Mouse (Mus musculus): ENCODE measurements at regions not wholly inside any gene's neighbourhood (a gene's known extent, or its start where the extent isn't known, plus 50 kb on each side); places are given as distances from the start of the nearest gene placed in this dataset.

DNA sequence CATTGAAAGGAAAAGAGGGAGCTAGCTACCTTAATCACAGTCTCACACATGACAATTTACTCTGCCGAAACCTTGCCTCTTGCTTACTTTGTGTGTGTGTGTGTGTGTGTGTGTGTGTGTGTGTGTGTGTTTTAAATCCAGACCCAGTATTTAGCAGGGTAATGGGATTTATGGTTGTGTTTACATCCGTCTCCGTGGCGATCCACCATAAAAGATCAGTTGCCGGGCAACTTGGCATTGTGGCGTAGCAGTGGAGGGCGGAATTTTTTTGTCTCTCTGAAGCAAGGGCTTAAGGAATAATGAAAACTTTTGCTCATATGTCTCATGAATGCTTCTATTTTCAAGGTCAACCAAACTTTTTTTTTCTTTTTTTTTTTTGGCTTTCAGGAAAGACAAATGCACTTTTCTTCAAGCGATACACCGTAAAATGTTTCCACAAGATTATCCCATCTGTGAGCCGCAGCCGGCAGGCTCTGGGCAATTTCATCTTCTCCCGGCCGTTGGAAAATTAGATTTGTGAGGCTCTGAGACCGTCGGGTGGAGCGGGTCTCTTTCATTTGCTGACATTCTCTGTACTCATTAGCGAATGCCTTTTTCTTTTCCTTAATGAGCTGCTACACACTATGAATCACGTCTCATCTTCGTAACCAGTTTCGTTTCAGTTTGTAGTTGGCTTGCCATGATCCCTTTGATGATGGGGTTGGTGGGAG, 53.9 kb upstream of the Ptch1 start:
- DNase-seq (ENCODE audit: low read depth, low spot score): peak; percentile 40

DNA sequence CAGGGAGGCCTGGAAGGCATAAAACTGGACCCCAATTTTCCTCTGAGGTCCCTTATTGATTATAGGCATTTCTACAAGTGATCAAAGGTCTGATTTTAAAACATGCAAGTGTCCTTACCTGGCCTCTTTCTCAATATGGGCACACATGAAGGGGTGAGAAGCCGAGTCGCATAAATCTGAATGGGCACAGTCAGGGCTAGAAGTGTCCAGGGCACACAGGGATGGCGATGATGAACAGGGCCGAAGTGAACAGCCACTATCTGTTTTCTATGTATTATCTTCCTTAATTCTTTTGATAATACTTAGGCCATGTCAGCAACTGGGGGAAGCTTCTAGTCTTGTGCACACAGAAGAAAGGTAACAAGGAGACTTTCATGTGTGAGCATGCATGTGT, 54.5 kb upstream of the Ptch1 start:
- no peak for DNase-seq (ENCODE audit: low read depth, low spot score)

DNA sequence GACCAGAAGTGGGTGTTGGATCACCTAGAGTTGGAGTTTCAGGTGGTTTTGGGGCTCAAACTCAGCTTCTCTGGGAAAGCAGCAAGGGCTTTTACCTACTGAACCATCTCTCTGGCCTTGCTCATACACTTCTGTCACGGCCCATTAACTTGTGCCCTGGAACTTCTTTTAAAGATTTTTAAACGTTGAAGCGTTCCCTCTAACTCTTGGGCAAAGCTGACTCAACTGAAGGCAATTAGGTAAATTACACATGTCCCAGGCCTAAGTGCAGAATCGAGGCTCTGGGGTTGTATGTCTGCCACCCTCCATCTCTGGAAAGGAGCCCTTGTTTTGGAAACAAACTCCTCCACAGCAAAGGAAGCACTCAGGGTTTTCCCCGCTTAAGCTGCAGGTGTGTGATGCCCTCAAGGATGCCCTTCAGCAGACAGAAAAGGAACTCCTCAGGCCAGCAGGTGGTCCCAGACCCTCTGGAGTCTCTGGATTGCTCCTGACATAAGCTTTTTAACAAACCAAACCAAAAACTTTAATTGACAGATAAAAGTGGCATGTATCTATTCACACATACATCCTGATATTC, 58.5 kb upstream of the Ptch1 start:
- DNase-seq (ENCODE audit: low read depth, low spot score): no peak

DNA sequence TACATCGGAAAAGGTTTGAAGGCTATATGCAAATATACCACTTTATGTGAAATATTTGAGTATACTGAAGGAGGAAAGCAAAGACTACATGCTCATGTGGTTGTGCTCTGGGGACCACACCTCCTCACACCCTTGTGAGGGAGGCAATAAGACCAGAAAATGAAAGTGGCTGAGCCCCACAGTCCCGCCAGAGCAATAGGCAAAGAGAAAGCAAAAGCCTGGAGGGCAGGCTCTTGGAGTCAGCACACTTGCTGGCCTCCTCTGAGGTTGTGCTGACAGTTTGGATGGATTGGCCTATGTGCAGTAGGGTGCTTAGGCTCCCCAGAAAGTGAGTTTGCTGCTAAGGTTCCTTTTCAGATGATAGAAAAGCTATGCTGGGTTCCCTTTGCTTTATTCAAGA, 60.9 kb upstream of the Ptch1 start:
- no peak for DNase-seq (ENCODE audit: low read depth, low spot score)

DNA sequence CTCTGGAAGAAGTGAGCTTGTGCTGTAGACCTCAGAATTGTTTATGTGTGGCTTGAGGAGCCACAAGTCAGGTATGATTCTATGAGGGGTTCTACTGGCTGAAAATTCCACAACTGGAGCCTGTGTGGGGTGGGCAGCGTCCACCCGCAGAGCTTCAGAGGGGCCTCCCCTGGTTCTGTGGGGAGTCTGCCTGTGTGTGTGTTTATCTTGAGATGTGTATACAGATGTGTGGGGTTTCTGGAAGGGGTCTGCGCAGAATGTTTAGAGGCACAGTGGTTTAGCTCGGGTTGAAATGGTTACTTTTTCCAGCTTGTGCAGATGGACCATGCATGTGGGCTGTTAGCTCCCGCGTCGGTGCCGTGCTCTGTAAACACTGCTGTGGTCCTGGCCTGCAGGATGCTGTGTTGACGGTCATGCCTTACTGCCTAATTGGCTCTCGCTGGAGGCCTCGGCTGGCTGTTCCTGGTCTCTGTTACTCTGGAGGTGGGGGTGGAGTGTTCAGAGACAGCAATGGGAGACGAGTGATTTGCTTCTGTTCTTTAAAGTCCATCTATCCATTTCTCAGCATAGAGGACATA, 68.3 kb upstream of the Ptch1 start:
- no peak for DNase-seq (ENCODE audit: low read depth, low spot score)

DNA sequence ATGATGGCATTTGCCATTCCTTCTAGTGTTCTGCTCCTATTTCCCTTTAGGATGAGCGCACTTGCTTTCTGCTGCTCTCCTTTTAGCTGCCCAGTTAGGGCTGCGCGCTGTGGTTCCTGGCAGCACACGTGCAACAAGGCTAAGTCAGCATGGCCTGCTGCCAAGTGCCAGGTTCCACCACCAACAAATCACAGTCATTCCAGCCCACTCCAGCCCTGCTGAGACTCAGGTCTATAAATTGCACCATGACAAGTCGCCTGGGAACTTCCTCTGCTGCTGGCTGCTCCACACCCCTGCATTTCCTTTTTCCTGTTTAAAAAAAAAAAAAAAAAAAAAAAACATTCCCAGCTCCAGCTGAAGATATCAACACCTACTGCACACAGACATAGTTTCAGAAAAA, 69.2 kb upstream of the Ptch1 start:
- DNase-seq (ENCODE audit: low read depth, low spot score): peak; percentile 4

DNA sequence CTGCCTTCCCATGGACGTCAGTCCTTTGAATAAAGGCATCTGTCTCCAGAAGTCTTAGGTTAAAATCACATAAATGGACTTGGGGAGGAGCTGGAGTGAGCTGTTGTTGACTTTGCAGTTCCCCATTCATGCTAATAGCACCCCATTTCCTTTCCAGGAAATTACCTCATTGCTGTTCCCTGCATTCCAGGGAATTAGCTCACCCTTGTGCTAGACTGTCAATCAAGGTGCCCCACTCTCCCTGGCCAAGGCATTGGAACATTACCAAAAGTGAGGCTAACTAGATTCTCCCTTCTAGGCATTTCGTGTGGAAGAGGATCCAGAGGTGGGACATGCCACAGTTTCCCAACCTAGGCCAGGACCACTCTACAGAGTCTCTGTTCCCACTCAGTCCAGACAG, 70.0 kb upstream of the Ptch1 start:
- DNase-seq (ENCODE audit: low read depth, low spot score): no peak

DNA sequence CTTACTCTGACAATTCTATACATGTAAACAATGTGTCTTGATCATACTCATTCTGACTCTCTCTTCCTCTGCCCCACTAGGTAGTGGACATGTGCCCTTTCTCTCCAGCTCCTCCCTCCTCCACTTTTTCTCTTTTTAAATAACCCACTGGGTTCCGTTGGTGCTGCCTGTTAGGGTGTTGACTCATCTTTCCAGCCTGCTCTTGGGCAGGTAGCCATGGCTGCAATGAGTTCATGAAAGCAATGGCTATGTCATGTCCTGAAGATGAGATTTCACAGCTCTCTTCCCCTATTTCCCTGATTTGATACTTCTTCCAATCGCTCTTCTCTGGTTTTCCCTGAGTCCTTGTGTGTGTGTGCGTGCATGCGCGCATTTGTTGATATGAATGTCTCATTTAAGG, 70.9 kb upstream of the Ptch1 start:
- no peak for DNase-seq (ENCODE audit: low read depth, low spot score)

DNA sequence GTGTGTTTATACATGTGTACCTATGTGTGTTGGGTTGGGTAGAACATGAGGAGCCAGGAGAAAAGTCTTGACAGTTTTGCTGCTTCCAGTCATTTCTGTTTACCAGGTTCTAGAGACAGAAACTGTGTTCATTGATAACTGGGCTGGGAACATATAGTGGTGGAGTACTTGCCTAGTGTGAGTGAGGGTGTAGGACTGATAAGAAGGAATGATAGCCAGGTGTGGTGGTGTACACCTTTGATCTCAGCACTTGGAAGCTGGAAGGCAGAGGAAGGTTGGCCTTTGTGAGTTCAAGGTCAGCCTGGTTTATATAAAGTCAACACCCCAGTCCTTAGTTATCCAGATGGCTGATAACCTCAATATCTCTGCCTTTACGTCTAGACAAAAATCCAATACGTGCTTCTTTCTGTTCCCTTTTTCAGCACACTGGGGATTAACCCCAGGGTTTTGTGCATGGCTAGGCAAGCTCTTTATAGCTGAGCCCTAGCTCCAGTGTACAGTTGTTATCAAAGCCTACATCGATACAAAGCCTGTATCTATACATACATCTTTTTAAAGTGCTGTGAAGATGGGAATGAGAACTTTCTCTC, 75.8 kb upstream of the Ptch1 start:
- no peak for DNase-seq (ENCODE audit: low read depth, low spot score)

DNA sequence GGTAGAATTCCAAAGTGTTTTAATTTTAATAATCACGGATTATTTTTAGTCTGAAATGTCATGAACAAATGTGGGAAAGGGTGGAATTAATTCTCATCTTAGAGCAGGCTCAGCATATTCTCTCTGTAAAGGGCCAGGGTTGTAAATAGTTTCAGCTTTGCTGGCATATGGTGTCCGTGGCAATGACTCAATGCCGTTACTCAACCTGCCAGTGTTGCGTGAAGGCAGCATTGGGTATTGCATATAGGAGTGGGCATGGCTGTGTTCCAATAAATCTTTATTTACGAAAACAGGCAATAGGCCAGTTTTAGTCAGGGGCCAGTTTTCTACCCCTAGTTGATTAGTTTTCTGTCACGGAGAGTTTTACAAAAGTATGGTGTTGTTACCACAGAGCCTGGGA, 81.1 kb upstream of the Ptch1 start:
- DNase-seq (ENCODE audit: low read depth, low spot score): no peak

DNA sequence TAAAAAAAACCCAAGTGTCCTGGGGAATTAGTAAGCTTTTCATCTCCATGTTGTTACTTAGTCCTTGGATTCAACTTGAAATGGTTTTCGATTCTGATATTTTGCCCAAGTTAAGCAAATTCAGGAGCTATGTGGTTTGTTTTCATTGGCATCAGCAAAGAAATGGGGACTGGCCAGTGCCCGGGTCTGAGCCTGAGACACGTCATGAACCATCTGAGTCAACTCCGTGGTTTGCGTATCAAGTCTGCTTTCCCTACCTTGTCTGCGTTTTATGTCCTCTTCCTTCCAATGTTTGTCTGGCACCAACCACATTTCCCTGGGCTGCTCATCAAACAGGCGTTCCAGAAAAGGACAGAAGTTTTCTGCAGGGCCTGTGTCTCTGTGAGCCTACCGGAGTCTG, 83.7 kb upstream of the Ptch1 start:
- no peak for DNase-seq (ENCODE audit: low read depth, low spot score)

DNA sequence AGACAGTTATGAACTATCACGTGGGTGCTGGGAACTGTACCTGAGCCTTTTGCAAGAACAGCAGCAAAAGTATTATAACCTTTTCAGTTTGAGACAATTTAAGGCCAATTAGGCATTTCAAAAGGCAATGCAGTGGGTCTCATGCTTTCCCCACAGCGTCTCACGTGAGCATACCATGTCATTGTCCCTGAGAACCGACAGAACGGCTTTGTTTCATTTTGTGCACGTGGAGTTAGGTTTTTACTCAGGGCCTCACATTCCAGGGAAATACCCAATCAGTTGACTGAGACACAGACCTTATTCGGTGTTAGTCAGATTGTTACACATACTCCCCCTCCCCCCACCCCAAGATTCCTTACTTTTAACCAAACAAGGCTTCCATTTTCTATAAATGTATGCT, 86.0 kb upstream of the Ptch1 start:
- no peak for DNase-seq (ENCODE audit: low read depth, low spot score)

DNA sequence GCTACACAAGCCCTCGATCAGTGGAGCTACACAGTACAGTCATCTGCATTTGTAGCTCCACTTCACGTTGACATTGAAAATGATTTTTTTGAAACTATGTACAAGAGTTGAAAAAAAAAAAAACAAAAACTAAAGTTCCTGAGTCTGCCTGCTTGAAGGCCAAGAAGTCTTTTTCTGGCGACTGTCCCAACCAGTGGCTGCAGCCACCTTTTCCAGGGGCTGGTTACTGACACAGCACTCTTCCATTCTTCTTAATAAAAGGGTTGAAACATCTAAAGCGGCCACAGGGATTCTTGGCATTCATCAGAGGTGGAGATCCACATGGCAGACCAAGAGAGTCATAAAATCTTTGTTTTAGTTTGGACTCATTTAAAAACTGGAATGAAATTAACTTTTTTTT, 87.0 kb upstream of the Ptch1 start:
- DNase-seq (ENCODE audit: low read depth, low spot score): no peak

DNA sequence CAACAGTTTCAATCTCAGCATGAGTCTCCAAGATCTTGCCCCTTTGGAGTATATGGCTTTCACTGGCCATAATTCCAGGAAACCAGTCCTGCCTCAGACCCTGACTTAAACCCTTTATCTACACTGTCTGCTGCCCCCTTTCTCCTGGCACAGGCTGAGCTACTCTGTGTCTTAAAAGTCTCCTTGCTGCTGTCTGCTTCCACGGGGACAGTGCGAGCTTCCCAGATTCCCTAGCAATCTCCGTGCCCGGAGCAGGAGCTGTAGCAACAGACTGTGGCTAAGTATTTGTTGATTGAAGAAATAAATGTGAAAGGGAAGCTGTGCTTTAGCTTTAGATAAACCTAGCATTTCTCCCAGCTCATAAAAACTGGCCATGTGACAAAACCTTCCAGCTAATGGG, 95.2 kb upstream of the Ptch1 start:
- DNase-seq (ENCODE audit: low read depth, low spot score): no peak

DNA sequence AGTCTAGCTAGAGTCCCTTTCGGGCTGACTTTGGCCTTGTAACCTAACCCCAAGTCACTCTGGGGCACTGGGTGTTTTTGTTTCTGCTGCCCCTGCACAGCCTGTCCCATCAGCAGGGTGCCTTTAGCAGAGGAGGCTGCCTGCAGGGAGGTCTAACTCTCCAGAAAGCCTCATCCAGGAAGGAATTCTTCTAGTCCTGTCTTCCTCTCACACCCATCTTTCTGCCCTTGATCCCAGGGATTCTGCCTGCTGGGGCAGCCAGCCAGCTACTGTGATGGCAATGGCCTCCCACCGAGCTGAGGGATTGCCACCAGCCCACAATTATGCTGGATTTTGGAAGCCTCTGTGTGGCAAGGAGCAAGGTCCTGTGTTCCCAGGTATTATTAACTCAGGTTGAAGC, 95.6 kb upstream of the Ptch1 start:
- DNase-seq (ENCODE audit: low read depth, low spot score): no peak

DNA sequence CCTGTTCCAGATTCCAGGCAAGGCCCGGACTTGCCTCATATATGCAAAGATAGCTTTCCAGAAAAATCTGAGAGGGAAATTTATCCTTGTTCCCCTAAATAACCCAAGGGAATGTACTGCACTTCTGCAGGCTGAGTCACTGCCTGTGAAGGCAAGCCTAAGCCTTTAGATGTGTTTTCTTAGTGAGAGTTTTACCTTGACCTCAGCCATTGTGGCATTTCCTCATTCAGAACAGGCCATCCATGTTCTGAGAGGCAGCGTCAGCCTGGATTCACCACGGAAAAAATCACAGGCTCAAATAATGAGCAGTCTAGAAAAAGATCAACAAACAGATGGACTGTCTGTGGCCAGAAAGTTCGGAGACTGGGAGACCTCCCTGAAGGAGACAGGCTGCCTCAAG, 99.0 kb upstream of the Ptch1 start:
- DNase-seq (ENCODE audit: low read depth, low spot score): no peak

DNA sequence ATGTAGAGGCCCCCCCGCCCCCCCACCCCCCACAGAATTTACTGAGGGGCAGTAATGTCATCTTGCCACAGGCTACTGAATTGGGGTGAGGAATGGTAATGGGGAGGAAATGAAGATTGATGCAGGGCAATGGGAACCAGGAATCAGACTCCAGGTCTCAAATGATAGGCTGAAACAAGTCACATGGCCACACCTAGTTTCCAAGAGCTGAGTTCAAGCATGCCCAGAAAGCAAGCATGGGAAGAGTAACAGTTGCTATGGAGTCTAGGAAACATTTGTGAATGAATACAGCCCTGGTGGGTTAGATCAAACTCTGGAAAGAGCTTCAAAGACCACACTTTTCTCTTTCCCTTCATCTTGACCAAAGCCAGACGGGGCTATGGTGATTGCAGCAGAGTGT, 104.3 kb upstream of the Ptch1 start:
- no peak for DNase-seq (ENCODE audit: low read depth, low spot score)

DNA sequence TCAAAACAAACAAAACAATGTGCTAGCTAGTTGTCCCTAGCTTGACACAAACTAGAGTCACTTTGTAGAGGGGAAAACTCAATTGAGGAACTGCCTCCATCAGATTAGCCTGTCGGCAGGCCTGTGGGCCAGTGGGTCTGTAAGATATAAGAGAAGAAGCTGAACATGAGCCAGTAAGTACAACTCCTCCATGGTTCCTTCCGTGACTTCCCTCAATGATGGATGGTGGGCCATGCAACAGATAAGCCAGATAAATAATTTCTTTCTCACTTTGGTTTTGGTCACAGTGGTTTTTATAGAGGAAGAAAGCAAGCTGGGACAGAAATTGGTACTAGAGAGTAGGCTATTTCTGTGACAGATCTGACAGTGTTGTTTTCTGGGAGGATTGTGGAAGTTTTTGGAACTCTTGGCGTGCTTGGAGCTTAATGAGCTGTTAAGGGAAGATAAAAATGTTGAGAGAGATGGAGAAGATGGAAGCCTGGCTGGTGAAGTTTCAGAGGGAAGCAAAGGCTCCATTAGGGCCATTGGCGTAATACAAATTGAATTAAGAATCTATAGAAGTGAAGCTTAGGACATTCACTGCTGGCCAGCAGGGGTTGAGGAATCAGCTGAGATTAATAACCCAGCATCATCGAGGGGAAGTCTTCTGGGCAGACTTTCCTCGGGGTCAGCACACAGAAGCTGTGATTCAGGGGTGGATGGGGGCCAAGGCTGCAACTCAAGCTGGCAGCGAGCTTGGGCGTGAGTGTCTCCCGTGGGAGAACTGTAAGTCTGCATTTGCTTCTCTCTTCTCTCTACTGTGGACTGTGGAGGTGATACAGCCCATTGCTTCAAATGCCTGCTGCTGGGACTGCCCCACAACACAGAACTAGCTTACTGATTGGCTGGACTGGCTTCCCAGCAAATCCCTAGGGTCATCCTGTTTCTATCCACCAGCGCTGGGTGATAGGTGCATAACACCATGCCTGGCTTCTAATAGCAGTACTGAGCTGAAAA, 105.2 kb upstream of the Ptch1 start:
- no peak for DNase-seq (ENCODE audit: low read depth, low spot score)

DNA sequence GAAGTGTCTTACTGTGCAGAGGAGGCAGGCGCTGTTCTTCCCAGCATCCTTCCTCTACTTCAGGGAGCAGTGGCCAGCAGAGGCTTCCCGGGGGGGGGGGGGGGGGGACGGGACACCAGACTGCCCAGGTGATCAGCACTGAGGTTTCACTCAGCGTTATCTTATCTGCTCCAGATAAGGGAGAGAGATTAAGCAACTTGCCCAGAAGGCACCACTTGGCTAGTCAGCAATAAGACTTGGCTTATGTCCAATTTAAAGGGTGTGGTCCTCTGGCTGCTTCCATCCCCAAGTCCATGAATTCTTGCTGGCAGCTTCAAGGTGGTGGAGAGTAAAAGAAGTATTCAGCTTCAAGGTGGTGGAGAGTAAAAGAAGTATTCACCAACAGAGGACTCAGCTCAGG, 108.9 kb upstream of the Ptch1 start:
- DNase-seq (ENCODE audit: low read depth, low spot score): no peak

DNA sequence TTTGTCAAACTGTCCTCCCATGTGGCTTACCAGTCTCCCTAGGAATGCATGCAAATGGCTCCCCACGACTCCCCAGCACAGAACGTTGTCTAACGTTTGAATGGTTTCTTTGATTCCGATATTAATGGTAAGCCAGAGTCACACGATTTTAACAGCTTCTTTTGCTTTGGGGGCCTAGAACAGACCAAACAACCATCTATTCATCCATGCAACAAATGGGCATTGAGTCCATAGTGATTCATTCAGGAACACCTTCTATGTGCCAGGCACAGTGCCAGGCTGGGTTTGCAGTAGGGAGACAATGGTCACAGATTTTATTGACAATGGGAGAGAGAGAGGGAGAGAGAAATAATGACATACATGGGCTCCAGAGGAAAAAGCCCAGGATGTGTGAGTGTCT, 118.6 kb upstream of the Ptch1 start:
- no peak for DNase-seq (ENCODE audit: low read depth, low spot score)

DNA sequence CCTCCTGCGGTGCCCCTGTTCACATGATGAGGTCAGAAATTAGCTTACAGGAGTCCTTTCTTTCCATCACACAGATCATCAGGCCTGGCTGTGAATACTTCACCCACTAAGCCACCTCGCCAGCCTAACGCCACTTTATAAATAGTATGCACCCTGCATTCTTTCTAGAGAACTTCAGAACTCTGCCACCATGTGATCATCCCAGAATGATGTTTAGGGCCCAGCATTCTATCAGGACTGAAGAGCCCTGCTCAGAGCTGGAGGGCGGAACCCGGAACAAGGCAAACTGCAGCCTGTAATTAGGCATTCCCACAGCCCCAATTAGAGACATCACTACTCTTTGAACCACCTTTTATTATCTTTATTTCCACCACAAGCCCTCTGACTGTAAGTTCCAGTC, 120.2 kb upstream of the Ptch1 start:
- DNase-seq (ENCODE audit: low read depth, low spot score): no peak

DNA sequence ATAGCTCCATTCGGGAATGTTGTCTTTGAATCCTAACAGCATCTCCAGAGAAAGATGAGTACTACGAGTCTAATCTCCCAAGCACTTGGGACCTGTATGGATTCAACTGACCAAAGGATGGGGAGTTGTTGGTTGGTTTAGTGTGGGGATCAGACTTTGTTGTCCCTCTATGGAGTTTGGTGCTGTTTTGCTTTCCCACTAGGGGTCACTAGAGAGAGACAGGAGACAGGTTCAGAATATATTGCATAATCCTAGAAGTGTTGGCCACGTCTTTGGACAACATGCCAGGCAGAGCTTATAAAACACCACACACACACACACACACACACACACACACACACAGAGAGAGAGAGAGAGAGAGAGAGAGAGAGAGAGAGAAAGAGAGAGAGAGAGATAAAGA, 118.6 kb upstream of the Ercc6l2 start:
- no peak for DNase-seq (ENCODE audit: low read depth, low spot score)

Measured in retina, postnatal 7 days (tissue).